Mouse (Mus musculus) intestine, embryonic 15.5 days (tissue): Measurements from ENCODE around the gene 9430015G10Rik. TPM values are rescaled to one million over a fixed set of nuclear protein-coding genes. Genes with fewer than 3 reads are reported as not detected.
"Not testable (repeated sequence)": the region's sequence is repeated elsewhere in the genome, so short reads cannot be mapped to it uniquely, and the experiment has no call there.

Experiments
- ATAC-seq: fragments of 200-750 bp; cut with Nextera tagmentation; 2 replicates; pipeline ENCODE4 v1.8.0; 2017; ENCODE audit warnings: moderate TSS enrichment, moderate library complexity
- H3K27ac ChIP-seq: fragments of 300-500 bp; sonication (generic); 2 replicates; pipeline ENCODE4 v1.5.1; 2015; ENCODE audit warnings: mild to moderate bottlenecking, inconsistent platforms
- H3K27me3 ChIP-seq: fragments of 300-500 bp; sonication (generic); replicated peaks from 2 replicates; pipeline ENCODE4 v1.6.1; 2015; ENCODE audit warnings: inconsistent platforms
- H3K36me3 ChIP-seq: fragments of 300-500 bp; sonication (generic); 2 replicates; pipeline ENCODE4 v1.6.1; 2015; ENCODE audit warnings: inconsistent platforms
- H3K4me1 ChIP-seq: fragments of 300-500 bp; sonication (generic); replicated peaks from 2 replicates; pipeline ENCODE4 v1.6.1; 2015; ENCODE audit warnings: inconsistent platforms
- H3K4me2 ChIP-seq: fragments of 300-500 bp; sonication (generic); replicated peaks from 2 replicates; pipeline ENCODE4 v1.6.1; 2015; ENCODE audit warnings: mild to moderate bottlenecking, inconsistent platforms
- H3K4me3 ChIP-seq: fragments of 300-500 bp; sonication (generic); replicated peaks from 2 replicates; pipeline ENCODE4 v1.5.1; 2015; ENCODE audit warnings: inconsistent platforms
- H3K9ac ChIP-seq: fragments of 300-500 bp; sonication (generic); 2 replicates; pipeline ENCODE4 v1.6.1; 2015; ENCODE audit warnings: inconsistent platforms
- H3K9me3 ChIP-seq: fragments of 300-500 bp; sonication (generic); 2 replicates; pipeline ENCODE4 v1.6.1; 2016; ENCODE audit warnings: inconsistent platforms
- WGBS: fragments of 180-500 bp; shearing (Covaris S2); methylation state at CpG from one replicate; pipeline ENCODE4 v1.1.7; 2015; 5-methylcytosine and 5-hydroxymethylcytosine counted together
- polyA plus RNA-seq: library from polyadenylated mRNA; unstranded; fragments of >200 nt; fragmentation: Nextera tagmentation; extraction: Ambion mirVana; gene quantifications from 2 replicates; pipeline ENCODE4 v1.2.1, GENCODE M21; 2015

9430015G10Rik gene
- polyA plus RNA-seq, 1 experiment from 2014 or later = 22.2 TPM

DNA sequence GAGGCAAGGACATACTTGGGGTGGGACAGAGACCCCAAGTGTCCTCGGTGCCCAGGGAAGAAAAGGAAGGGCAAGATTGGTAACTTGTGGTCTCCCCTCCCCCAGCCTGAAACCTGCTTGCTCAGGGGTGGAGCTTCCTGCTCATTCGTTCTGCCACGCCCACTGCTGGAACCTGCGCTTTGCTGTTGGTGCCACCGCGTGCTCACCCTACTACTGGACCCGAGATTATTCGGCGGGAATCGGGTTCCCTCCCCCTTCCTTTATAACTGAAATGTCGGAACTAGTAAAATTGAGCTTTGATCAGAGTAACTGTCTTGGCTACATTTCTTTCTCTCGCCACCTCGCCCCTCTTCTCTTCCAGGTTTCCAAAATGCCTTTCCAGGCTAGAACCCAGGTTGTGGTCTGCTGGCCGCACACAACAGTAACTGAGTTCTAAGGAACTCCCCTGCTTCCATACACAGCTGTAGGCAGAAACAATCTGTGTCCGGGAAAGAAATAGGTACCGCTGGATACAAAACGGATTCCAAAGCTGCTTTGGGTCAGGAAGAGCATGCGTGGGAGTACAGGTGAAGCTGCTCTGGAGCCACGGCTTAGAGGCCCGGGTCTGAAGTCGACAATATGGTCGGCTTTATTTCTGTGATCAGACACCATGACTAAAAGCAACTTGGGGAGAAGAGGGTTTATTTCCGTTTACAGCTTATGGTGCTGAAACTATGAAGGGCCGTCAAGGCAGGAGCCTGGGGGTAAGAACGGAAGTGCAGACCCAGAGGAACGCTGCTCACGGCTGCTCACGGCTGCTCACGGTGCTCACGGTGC lies 26.7 kb downstream of the 9430015G10Rik start:
- Histone ChIP-seq H3K4me1 (peaks cover 4% of the 10 kb centered on the region; the same call in 1 of the 2 replicates), H3K9ac (no peak overlapping the region), H3K27me3 (no peaks in the 10 kb centered on the region), H3K4me2 (no peak overlapping the region), H3K27ac (no peak overlapping the region), H3K36me3 (no peaks in the 10 kb centered on the region), H3K4me3 (no peak overlapping the region), H3K9me3 (no peaks in the 10 kb centered on the region)
- WGBS = 93% methylated on average over 30 of the region's 30 CpGs
- ATAC-seq = no peak

DNA sequence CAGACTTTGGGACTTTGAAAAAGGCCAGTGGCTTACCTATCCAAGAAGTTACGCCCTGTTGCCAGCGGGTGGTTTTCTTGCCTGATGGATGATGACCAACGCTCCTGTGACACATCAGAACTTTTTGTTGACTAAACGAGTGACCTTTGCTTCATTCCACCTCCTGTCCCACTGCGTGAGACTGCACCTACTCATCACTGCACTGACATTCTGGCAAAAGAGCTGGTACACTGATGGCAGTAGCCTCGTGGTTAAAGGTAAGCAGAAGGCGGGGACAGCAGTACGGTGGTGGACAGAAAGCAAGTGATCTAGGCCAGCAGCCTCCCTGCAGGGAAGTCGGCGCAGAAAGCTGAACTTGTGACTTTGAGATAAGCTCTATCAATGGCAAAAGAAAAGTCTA lies 41.1 kb downstream of the 9430015G10Rik start:
- 76% methylated on average over 10 of the region's 10 CpGs for WGBS
- not testable (repeated sequence) for H3K4me3 ChIP-seq, H3K9ac ChIP-seq, H3K27me3 ChIP-seq, H3K9me3 ChIP-seq, H3K4me2 ChIP-seq, H3K4me1 ChIP-seq, H3K36me3 ChIP-seq, ATAC-seq, H3K27ac ChIP-seq

DNA sequence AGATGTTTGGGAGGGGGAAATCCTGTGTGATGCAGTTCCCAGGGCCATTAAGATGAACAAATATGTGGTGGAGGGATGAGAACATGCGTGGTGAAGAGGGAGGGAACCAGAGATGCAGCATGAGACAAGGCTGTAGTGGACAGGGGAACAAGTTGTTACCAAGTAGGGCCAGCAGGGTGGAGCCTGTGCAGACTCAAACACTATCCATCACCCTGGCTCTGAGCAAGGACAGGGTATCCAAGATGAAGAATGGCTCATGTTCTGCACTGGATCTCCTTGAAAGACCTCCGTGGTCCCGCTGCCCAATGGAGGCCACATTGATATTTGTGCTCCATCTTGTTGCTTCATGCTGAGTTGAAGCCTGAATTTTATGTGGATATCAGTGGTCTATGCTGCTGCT lies 45.0 kb downstream of the 9430015G10Rik start:
- H3K36me3 ChIP-seq = no peaks in the 10 kb centered on the region
- no peak overlapping the region for H3K27ac ChIP-seq
- no peak for ATAC-seq
- no peak overlapping the region for H3K4me2 ChIP-seq
- no peaks in the 10 kb centered on the region for H3K27me3 ChIP-seq
- H3K9ac ChIP-seq = no peak overlapping the region
- WGBS = 92% methylated on average over 3 of the region's 3 CpGs
- no peaks in the 10 kb centered on the region for H3K4me1 ChIP-seq
- H3K4me3 ChIP-seq = no peak overlapping the region
- H3K9me3 ChIP-seq = peaks cover 3% of the 10 kb centered on the region; the same call in 1 of the 2 replicates

DNA sequence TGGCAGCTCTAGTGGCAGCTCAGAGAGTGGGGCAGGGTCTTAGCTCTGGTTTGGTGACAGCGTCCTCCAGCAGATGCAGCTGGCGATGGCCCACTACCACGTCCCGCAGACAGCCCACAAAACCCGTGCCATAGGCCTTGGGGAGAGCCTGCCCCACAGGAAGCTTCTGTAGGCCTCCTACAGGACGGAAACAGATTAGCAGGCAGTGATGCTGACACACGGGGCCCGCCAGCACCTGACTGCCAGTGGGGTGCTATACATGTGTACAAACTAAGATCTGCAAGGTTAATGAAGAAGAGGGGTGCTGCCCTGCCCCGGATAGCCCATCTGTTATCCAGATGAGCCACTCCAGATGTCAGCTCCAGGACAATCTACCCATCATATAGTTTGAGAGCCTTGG lies 56.7 kb downstream of the 9430015G10Rik start:
- Histone ChIP-seq H3K4me2 (no peak overlapping the region), H3K4me1 (no peaks in the 10 kb centered on the region), H3K9me3 (no peaks in the 10 kb centered on the region), H3K4me3 (no peak overlapping the region), H3K27ac (no peak overlapping the region), H3K36me3 (peaks cover 66% of the 10 kb centered on the region), H3K9ac (no peak overlapping the region), H3K27me3 (no peaks in the 10 kb centered on the region)
- no peak for ATAC-seq
- WGBS = 87% methylated on average over 9 of the region's 9 CpGs

DNA sequence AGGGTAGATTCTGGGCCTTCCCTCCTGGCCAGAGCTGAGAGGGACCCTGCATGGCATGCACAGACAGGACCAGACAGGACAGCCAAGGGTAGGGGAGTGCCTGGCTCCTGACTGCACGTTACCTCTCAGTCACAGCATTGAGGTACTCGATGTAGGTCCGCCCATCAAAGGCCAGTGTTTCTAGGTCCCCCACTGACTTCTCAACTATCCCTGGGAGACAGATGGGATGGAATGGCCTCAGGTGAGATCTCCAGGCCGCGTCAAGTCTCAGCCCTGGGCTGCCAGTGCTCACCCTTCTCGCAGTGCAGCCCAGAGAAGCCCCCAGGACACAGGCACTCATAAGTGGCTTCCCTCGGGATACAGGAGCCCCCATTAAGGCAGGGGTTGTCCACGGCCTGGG lies 58.8 kb downstream of the 9430015G10Rik start:
- WGBS = 91% methylated on average over 8 of the region's 8 CpGs
- Histone ChIP-seq H3K36me3 (peaks cover 75% of the 10 kb centered on the region), H3K9ac (no peak overlapping the region), H3K4me2 (no peak overlapping the region), H3K27ac (no peak overlapping the region), H3K4me3 (no peak overlapping the region), H3K4me1 (no peaks in the 10 kb centered on the region), H3K9me3 (no peaks in the 10 kb centered on the region), H3K27me3 (no peaks in the 10 kb centered on the region)
- ATAC-seq = no peak

GRCm38 (mm10) chr4:156169129-156169528 lies 59.3 kb downstream of the 9430015G10Rik start:
- Histone ChIP-seq H3K4me1 (no peaks in the 10 kb centered on the region), H3K9me3 (no peaks in the 10 kb centered on the region), H3K9ac (no peak overlapping the region), H3K27me3 (no peaks in the 10 kb centered on the region), H3K36me3 (peaks cover 77% of the 10 kb centered on the region), H3K4me3 (no peak overlapping the region), H3K4me2 (no peak overlapping the region), H3K27ac (no peak overlapping the region)
- no peak for ATAC-seq
- WGBS = 96% methylated on average over 10 of the region's 10 CpGs

DNA sequence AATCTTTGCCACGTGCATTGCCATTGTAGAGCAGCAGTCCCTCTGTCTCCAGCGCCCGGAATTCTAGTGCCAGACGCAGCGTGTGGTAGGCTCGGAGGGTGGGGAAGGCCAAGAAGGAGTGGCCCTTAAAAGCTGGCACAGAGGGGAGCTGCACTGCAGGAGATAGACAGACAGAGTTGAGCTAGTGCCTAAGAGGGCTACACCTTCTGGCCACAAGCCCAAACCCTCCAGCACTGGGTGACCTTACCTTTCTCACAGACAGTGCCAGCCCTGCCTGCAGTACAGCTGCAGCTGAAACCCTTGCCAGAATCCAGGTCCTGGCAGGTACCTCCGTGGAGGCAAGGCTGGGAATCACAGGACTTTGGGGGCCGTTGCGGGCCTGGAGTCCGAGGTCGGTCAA lies 62.0 kb downstream of the 9430015G10Rik start:
- no peak for ATAC-seq
- Histone ChIP-seq H3K27me3 (no peaks in the 10 kb centered on the region), H3K4me2 (no peak overlapping the region), H3K9me3 (no peaks in the 10 kb centered on the region), H3K4me3 (no peak overlapping the region), H3K27ac (no peak overlapping the region), H3K36me3 (peaks cover 80% of the 10 kb centered on the region), H3K4me1 (no peaks in the 10 kb centered on the region), H3K9ac (no peak overlapping the region)
- WGBS = 94% methylated on average over 11 of the region's 11 CpGs

Other genes starting within 250 kb of the 9430015G10Rik start
- gene Tas1r3, start 246.6 kb upstream of the 9430015G10Rik start, polyA plus RNA-seq = 0.25 and 0.51 TPM in 2 replicates
- 20.3 and 20.6 TPM in 2 replicates for gene Cptp, start 240.5 kb upstream of the 9430015G10Rik start, polyA plus RNA-seq
- gene Ints11, start 240.4 kb upstream of the 9430015G10Rik start, polyA plus RNA-seq = 61.3 and 64.1 TPM in 2 replicates
- gene Pusl1, start 218.2 kb upstream of the 9430015G10Rik start, polyA plus RNA-seq = 46.6 and 54.0 TPM in 2 replicates
- 12.2 and 13.7 TPM in 2 replicates for gene Acap3, start 218.2 kb upstream of the 9430015G10Rik start, polyA plus RNA-seq
- gene Ube2j2, start 166.2 kb upstream of the 9430015G10Rik start, polyA plus RNA-seq = 100 and 105 TPM in 2 replicates
- gene C1qtnf12, start 147.7 kb upstream of the 9430015G10Rik start, polyA plus RNA-seq = 60.1 and 60.2 TPM in 2 replicates
- 13.4 and 14.0 TPM in 2 replicates for gene B3galt6, start 117.3 kb upstream of the 9430015G10Rik start, polyA plus RNA-seq
- gene Sdf4, start 117.1 kb upstream of the 9430015G10Rik start, polyA plus RNA-seq = 154 and 166 TPM in 2 replicates
- 0.49 and 0.52 TPM in 2 replicates for gene Tnfrsf4, start 96.1 kb upstream of the 9430015G10Rik start, polyA plus RNA-seq
- gene Tnfrsf18, start 83.8 kb upstream of the 9430015G10Rik start, polyA plus RNA-seq = 1.1 and 1.6 TPM in 2 replicates
- 3.1 and 3.9 TPM in 2 replicates for gene Ttll10, start 50.6 kb upstream of the 9430015G10Rik start, polyA plus RNA-seq
- 0.06 and 0.18 TPM in 2 replicates for gene Rnf223, start 20.5 kb downstream of the 9430015G10Rik start, polyA plus RNA-seq
- 52.1 and 56.5 TPM in 2 replicates for gene Agrn, start 87.5 kb downstream of the 9430015G10Rik start, polyA plus RNA-seq
- gene Isg15, start 90.8 kb downstream of the 9430015G10Rik start, polyA plus RNA-seq = 1.8 and 2.0 TPM in 2 replicates
- gene AW011738, start 93.3 kb downstream of the 9430015G10Rik start, polyA plus RNA-seq = 2.1 and 2.2 TPM in 2 replicates
- gene Perm1, start 105.9 kb downstream of the 9430015G10Rik start, polyA plus RNA-seq = 0.40 and 0.51 TPM in 2 replicates
- gene Plekhn1, start 124.9 kb downstream of the 9430015G10Rik start, polyA plus RNA-seq = 12.6 and 14.8 TPM in 2 replicates
- gene Noc2l, start 126.0 kb downstream of the 9430015G10Rik start, polyA plus RNA-seq = 86.5 and 87.8 TPM in 2 replicates
- 0.69 and 1.00 TPM in 2 replicates for gene Samd11, start 145.7 kb downstream of the 9430015G10Rik start, polyA plus RNA-seq
- not detected in 2 replicates for gene Vmn2r-ps159, start 221.1 kb downstream of the 9430015G10Rik start, polyA plus RNA-seq